Mouse (Mus musculus) heart, adult 11 months (tissue): ENCODE results near the gene Gm20518.

Source experiments
- DNase-seq: peaks from one replicate; pipeline ENCODE4 v3.0.0; 2022

Gm20518 gene

DNA sequence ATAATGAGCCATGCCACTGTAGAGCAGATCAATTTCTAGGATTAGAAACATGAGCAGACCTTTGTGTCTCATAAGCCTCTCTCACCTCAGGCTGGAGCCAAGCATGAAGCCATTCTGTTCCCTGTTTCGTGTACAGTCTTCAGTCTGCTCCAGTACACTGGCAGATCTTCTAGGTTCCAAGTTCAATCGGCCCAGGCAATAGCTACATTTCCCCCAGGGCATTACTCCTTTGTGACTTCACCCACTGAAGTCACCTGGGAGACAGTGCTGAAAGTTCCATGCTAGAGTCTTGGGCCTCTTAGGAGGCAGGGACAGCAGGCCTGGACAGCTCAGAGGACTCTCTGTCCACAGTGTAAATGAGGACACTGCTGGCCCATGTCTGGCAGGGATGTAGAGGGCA lies 2.5 kb upstream of the Gm20518 start, which contains the start of gene Tssk1:
Gene Tssk1 (plus strand): TSS at position 301 of the 400 bp plus-strand sequence.
- no peak for DNase-seq

DNA sequence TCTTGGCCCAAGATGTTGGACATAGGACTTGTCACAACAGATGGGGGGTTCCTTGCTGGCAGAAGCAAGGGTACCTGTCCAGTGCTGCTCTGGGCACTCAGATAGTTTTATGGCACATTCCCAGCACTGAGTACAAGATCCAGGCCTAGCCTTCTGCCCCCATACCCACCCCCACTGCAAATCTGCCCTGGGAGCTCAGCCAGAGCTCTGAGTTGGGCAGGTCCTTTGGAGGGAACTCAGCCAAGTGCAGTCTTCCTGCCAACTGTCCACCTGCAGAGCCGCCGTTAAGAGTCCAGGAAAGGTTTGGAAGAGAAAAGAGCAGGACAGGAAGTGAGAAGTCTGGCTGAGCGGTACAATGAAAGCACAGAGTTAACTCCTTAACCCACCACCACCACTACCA lies 1.1 kb upstream of the Gm20518 start:
- DNase-seq, result peak; percentile 92

- DNase-seq, result peak; percentile 97
Observed at GRCm38 (mm10) chr16:17890917-17891566, 429 bp downstream of the Gm20518 start.

DNA sequence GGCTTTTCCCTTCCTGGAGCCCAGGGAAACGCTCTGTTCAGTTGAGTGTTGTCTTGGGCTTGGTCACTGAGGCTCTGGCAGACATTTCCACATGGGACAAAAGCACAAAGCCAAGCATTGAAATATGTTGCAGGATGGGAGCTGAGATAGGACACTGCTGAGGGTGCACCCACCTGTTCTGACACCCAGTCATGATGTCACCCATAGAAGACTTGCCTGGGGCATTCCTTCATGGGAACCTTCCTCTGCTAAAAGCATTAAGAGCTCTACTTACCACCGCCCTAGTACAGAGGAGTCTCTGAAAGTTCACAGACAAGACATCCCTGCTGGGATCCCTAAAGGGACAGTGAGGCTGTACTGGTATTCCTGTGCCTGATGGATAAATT lies 1.1 kb downstream of the Gm20518 start:
- DNase-seq, result peak; percentile 85

- DNase-seq, result peak; percentile 87
Observed at GRCm38 (mm10) chr16:17889689-17890341, 1.7 kb downstream of the Gm20518 start.

GRCm38 (mm10) chr16:17884116-17884515 lies 7.4 kb downstream of the Gm20518 start:
- DNase-seq, result peak; percentile 61

DNA sequence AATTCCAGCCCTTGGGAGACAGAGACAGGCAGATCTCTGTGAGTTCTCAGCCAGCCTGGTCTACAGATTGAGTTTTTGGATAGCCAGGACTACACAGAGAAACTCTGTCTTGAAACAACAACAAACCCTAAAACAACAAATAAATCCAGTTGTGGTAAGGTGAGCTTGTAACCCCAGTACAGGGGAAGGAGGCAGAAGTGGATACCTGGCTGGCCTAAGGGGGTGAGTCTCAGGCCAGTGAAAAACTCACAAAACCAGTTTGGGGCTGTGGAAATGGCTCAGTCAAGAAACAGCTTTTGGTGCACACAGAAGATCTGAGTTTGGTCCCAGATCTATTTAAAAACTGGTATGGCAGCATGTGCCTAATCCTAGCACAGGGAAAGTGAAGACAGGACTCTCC lies 9.3 kb downstream of the Gm20518 start:
- DNase-seq, result peak; percentile 70

- DNase-seq, result peak; percentile 41
Observed at GRCm38 (mm10) chr16:17879571-17879970, 11.9 kb downstream of the Gm20518 start.

DNA sequence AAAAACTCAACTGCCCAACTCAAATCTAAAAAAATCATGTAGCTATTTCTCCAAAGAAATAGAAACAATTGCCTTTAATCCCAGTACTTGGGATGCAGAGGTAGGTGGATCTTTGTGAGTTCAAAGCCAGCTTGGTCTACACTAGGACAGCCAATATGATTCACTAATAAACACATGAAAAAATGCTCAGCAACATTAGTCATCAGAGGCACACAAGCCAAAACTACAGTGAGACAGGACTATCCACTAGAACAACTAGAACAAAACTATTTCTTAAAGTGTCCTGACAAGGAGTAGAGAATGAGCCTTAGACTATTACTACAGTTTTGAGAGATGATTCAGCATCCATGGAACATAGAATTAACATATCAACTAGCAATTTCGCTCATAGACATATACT lies 15.4 kb downstream of the Gm20518 start:
- DNase-seq, result no peak

DNA sequence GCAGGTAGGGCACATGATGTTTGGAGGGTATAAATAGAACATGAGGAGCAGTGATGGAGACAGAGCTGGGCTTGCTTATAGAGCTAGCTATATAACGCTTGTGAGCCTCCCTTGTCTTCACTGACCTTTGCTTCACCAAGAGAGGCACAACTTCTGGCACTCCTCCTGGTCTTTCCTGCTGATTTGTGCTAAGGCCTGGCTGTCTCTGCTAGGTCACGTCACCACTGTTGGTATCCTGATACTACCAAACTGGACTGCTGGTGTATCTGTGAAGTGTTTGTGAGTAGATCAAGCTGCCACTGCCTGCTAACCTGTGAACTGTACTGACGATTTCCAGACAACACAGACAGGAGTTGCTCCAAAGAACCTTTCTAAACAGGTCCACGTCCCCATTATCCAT lies 16.3 kb downstream of the Gm20518 start:
- DNase-seq, result peak; percentile 90

DNA sequence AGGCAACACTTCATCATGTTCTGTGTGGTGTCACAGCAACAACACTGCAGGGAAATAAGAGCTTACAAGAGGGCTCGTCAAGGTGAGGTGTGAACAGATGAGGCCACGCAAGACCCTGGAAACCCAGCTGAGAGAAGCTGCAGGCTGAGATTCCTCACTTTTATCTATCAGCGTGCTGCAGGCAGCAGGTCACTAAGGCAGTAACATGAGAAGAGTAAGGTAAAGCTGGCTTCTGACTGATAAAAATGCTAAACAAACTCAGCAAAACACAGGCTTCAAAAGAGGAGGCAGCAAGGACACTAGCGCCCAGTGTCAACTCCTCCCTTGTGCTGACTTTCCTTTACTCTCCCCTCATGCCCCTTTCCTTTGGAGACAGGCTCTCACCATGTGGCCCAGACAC lies 18.5 kb downstream of the Gm20518 start:
- no peak for DNase-seq

- DNase-seq, result peak; percentile 66
Observed at GRCm38 (mm10) chr16:17871248-17871647, 20.2 kb downstream of the Gm20518 start.

GRCm38 (mm10) chr16:17865770-17866169 lies 25.7 kb downstream of the Gm20518 start:
- peak; percentile 72 for DNase-seq

- DNase-seq, result peak; percentile 4
Observed at GRCm38 (mm10) chr16:17865293-17865692, 26.2 kb downstream of the Gm20518 start.

DNA sequence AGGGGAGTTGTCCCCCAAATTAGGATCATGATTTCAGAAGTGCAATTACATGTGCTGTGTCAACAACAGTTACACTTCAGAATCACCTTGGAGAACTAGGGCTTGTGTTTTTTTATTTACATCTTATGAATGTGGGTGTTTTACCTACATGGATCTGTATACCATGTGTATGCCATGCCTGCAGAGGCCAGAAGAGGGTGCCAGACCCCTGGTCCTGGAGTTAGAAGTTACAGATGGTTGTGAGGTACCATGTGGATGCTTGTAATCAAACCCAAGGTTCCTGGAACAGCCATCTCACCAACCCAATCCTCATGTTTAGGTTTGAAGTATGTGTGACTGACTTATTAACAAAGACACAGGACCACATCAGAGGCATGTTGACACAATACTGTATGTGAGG lies 32.9 kb downstream of the Gm20518 start:
- DNase-seq, result no peak

- DNase-seq, result no peak
Observed at GRCm38 (mm10) chr16:17857157-17857556, 34.3 kb downstream of the Gm20518 start.

- no peak for DNase-seq
Observed at GRCm38 (mm10) chr16:17853263-17853662, 38.2 kb downstream of the Gm20518 start.

GRCm38 (mm10) chr16:17851860-17852259 lies 39.6 kb downstream of the Gm20518 start:
- DNase-seq, result no peak

DNA sequence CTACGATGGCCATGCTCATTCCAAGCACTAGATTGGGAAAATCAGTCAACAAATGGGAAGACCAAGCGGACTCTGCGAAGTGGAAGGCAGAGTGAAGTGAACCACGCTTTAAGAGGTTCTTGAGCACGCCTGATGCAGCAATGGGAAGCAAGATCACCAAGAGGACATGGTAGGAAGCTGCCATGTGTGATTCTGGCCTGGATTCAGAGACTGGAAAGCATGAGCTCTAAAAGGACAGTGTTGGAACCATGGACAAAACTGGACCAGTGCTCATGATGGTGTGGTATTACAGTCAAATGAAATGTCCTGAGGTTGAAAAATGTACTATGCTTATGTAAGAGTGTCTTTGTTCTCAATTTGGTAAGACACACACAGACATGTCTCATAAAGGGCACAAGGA lies 40.1 kb downstream of the Gm20518 start:
- DNase-seq, result no peak

GRCm38 (mm10) chr16:17849486-17849885 lies 42.0 kb downstream of the Gm20518 start:
- no peak for DNase-seq

GRCm38 (mm10) chr16:17848928-17849327 lies 42.5 kb downstream of the Gm20518 start:
- no peak for DNase-seq

DNA sequence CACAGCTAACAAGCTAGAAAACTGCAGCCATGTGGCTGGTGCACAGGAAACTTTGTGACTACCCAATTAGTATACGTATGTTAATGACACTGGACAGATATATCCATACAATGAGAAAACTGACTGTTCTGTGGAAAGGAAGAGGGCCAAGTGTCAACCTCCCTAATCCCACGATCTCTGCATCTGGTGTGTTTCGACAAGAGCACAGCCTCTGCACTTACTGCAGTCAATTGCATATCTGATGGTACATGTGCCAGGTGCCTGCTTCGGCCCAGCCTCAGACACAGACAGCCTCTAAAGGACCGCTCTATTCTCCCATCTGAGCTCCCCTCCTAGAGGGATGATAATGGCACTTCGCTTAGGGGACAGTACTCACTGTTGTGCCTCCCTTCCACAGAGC lies 43.0 kb downstream of the Gm20518 start:
- no peak for DNase-seq

- no peak for DNase-seq
Observed at GRCm38 (mm10) chr16:17843701-17844365, 47.6 kb downstream of the Gm20518 start.

- no peak for DNase-seq
Observed at GRCm38 (mm10) chr16:17842437-17842836, 49.0 kb downstream of the Gm20518 start.
